Mouse (Mus musculus) CH12.LX (cell line): Measurements from ENCODE around the gene Rab3d.

Source experiments
- CTCF ChIP-seq, 2 experiments: IDR thresholded peaks in 1 of 2; conservative IDR thresholded peaks in 1 of 2; 2 replicates each; pipeline ENCODE4 v1.5.1; 2011 to 2012; ENCODE audit warnings: low read depth in 2 of 2, low read length in 2 of 2, improper control_type of control experiment in 1 of 2, inconsistent platforms in 1 of 2, mild to moderate bottlenecking in 1 of 2, moderate library complexity in 1 of 2
- HCFC1 ChIP-seq: IDR thresholded peaks from 2 replicates; pipeline ENCODE4 v1.6.1; 2012; ENCODE audit warnings: low read depth, mild to moderate bottlenecking, inconsistent platforms, low read length, improper control_type of control experiment
- JUND ChIP-seq: conservative IDR thresholded peaks from 2 replicates; pipeline ENCODE4 v1.6.1; 2011; ENCODE audit warnings: low read depth, low read length, improper control_type of control experiment
- MAZ ChIP-seq: IDR thresholded peaks from 2 replicates; pipeline ENCODE4 v1.6.1; 2012; ENCODE audit warnings: low read depth, mild to moderate bottlenecking, inconsistent platforms, low read length, improper control_type of control experiment, moderate library complexity
- POLR2A ChIP-seq: IDR thresholded peaks from 2 replicates; pipeline ENCODE4 v1.6.1; 2011; ENCODE audit warnings: low read depth, mild to moderate bottlenecking, improper control_type of control experiment, low read length
- SIN3A ChIP-seq: IDR thresholded peaks from 2 replicates; pipeline ENCODE4 v1.6.1; 2012; ENCODE audit warnings: low read length, improper control_type of control experiment, inconsistent platforms
- USF2 ChIP-seq: conservative IDR thresholded peaks from 2 replicates; pipeline ENCODE4 v1.6.1; 2011; ENCODE audit warnings: low read depth, low read length, improper control_type of control experiment
- ZC3H11A ChIP-seq: IDR thresholded peaks from 2 replicates; pipeline ENCODE4 v1.6.1; 2012; ENCODE audit warnings: low read depth, mild to moderate bottlenecking, inconsistent platforms, low read length, improper control_type of control experiment
- ZMIZ1 ChIP-seq: IDR thresholded peaks from 2 replicates; pipeline ENCODE4 v1.6.1; 2012; ENCODE audit warnings: low read depth, mild to moderate bottlenecking, inconsistent platforms, low read length, improper control_type of control experiment

DNA sequence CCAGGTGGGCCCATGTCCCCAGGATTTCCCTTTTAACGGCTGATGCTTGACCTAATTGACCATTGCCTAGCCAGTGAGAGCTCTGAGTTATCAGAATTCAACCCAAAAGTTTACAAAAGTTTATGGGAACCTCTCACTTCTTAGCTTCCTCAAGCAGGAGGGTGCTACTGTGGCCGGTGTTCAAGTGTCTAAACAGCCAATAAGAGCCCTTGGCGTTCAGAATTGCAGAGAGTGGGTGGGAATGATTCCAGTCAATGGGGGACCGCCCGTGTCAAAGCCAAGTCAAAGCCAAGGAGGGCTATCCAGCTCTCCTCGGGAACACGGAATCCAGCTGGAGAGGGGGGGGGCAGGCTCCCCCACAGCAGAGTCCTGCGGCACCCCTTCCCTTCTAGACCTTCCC is 30.2 kb upstream of the Rab3d start:
- no peak for TF ChIP-seq POLR2A
- TF ChIP-seq JUND, result no peak
- TF ChIP-seq ZC3H11A, result no peak
- TF ChIP-seq USF2, result no peak
- no peak for TF ChIP-seq CTCF (conservative IDR thresholded peaks at IDR 0.05 in 1 of 2, IDR thresholded peaks at IDR 0.05 in 1 of 2; ENCODE audit: low read depth in 2 of 2, low read length in 2 of 2)
- TF ChIP-seq SIN3A, result no peak
- TF ChIP-seq HCFC1, result no peak
- no peak for TF ChIP-seq MAZ
- TF ChIP-seq ZMIZ1, result no peak
